ENCODE assay signal across 29 mouse cellular contexts in the genomic region with DNA sequence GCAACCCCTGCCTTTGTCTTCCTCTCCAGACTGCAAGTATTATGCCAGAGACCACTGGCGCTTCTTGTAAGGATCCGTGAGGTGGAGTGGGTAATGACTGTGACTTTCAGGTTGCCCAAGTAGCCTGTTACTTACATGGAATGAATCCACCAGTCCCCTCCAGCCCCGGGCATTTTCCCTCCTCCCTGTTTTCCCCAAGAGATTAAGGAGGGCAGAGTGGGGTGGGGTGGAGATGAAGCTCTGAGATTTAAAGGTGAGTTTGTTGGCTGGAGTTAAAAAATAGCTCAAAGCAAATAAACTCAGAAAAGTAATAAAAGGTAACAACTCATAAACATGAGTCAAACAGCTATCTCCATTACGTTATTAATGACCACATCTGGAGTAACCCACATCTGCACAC.
DNase-seq lines count a peak whose midpoint lies in the region; ATAC-seq lines count a peak whose summit lies in the region.
"Had no signal": no experiment of that assay in that cellular context is flagged by ENCODE, and none has a peak within 500 bp of the region (broad histone marks: within the 10 kb centered on the region; RNA-seq: fewer than 3 reads in every experiment).

No protein-coding gene starts in this region.

- ATAC-seq in embryonic facial prominence, embryonic 14.5 days (ENCODE audit: low read depth) = no peak
- no peak for ATAC-seq in limb, embryonic 11.5 days (ENCODE audit: insufficient number of reproducible peaks, low FRiP score, low TSS enrichment, low read depth)
- ATAC-seq: forebrain, embryonic 13.5 days; inflammation-experienced regulatory T-cells, adult 6 months; midbrain, embryonic 16.5 days had no signal

- WGBS in embryonic facial prominence, embryonic 10.5 days = 43% methylated on average over 4 of the region's 4 CpGs
- 29% methylated on average over 4 of the region's 4 CpGs for WGBS in embryonic facial prominence, embryonic 14.5 days
- 7% methylated on average over 4 of the region's 4 CpGs for WGBS in limb, embryonic 11.5 days

- DNase-seq in heart, adult 11 months = peak; percentile 75
- no peak for DNase-seq in heart, adult 8-10 months (ENCODE audit: low spot score)
- no peak for DNase-seq in embryonic facial prominence, embryonic 10.5 days (ENCODE audit: low spot score)
- DNase-seq in embryonic facial prominence, embryonic 14.5 days (ENCODE audit: low spot score) = no peak
- DNase-seq in limb, embryonic 11.5 days (ENCODE audit: low spot score) = peak; percentile 76
- DNase-seq in spleen, postnatal 4 days (ENCODE audit: low spot score in 2 of 2) = no peak
- DNase-seq in thymus, postnatal 4 days = no peak
- DNase-seq in spleen, adult 18-20 months = no peak
- DNase-seq: adrenal gland, postnatal 14 days; cerebellum, adult 11 months; cerebellum, adult 9-11 months; gastrocnemius, postnatal 14 days; heart, postnatal 10 days; kidney, adult 18-20 months; retina, postnatal 1 day; right cerebral cortex, postnatal 14 days; thymus, postnatal 25 days had no signal

- peak overlapping the region; percentile 44 for H3K27ac ChIP-seq in embryonic facial prominence, embryonic 10.5 days (replicated peaks)
- peak overlapping the region; percentile 52; the same call in 1 of the 2 replicates for H3K27ac ChIP-seq in embryonic facial prominence, embryonic 14.5 days (replicated peaks; ENCODE audit: low read depth, low read length)
- H3K27ac ChIP-seq in limb, embryonic 11.5 days (replicated peaks; ENCODE audit: low read depth, low read length) = peak overlapping the region; percentile 53; the same call in 1 of the 2 replicates
- H3K27ac ChIP-seq: forebrain, embryonic 13.5 days; heart, embryonic 13.5 days; hindbrain, embryonic 14.5 days; left cerebral cortex, adult 2 months; lung, embryonic 15.5 days; midbrain, embryonic 10.5 days; neural tube, embryonic 13.5 days had no signal

- peaks cover 37% of the 10 kb centered on the region for H3K4me1 ChIP-seq in embryonic facial prominence, embryonic 10.5 days
- peaks cover 10% of the 10 kb centered on the region for H3K4me1 ChIP-seq in embryonic facial prominence, embryonic 14.5 days (ENCODE audit: control insufficient read depth, insufficient read depth, low read length)
- peaks cover 34% of the 10 kb centered on the region for H3K4me1 ChIP-seq in limb, embryonic 11.5 days (ENCODE audit: control insufficient read depth, insufficient read depth, low read length)

- no peaks in the 10 kb centered on the region for H3K36me3 ChIP-seq in embryonic facial prominence, embryonic 10.5 days (replicated peaks)
- no peaks in the 10 kb centered on the region for H3K36me3 ChIP-seq in embryonic facial prominence, embryonic 14.5 days (ENCODE audit: control insufficient read depth, insufficient read depth, low read length)
- no peaks in the 10 kb centered on the region for H3K36me3 ChIP-seq in limb, embryonic 11.5 days (ENCODE audit: control insufficient read depth, insufficient read depth, low read length)
- H3K36me3 ChIP-seq: G1E; heart, embryonic 13.5 days; lung, embryonic 15.5 days; midbrain, embryonic 10.5 days; neural tube, embryonic 13.5 days had no signal

- peaks cover 16% of the 10 kb centered on the region; the same call in 1 of the 2 replicates for H3K27me3 ChIP-seq in embryonic facial prominence, embryonic 10.5 days (replicated peaks; ENCODE audit: low read depth, poor library complexity, severe bottlenecking)
- H3K27me3 ChIP-seq in embryonic facial prominence, embryonic 14.5 days (replicated peaks; ENCODE audit: control insufficient read depth, insufficient read depth, low read length) = no peaks in the 10 kb centered on the region
- no peaks in the 10 kb centered on the region for H3K27me3 ChIP-seq in limb, embryonic 11.5 days (ENCODE audit: control insufficient read depth, insufficient read depth, low read length)
- H3K27me3 ChIP-seq: heart, embryonic 13.5 days; lung, embryonic 15.5 days; neural tube, embryonic 13.5 days had no signal

- H3K9ac ChIP-seq in embryonic facial prominence, embryonic 14.5 days (ENCODE audit: low read depth, low read length) = no peak overlapping the region
- H3K9ac ChIP-seq in limb, embryonic 11.5 days (ENCODE audit: low read length) = no peak overlapping the region
- H3K9ac ChIP-seq: forebrain, embryonic 13.5 days; heart, embryonic 13.5 days; hindbrain, embryonic 14.5 days; lung, embryonic 15.5 days; neural tube, embryonic 13.5 days had no signal

- no peak overlapping the region for H3K4me3 ChIP-seq in embryonic facial prominence, embryonic 10.5 days
- H3K4me3 ChIP-seq in embryonic facial prominence, embryonic 14.5 days (ENCODE audit: low read depth, low read length) = no peak overlapping the region
- no peak overlapping the region for H3K4me3 ChIP-seq in limb, embryonic 11.5 days (ENCODE audit: low read depth, low read length)
- H3K4me3 ChIP-seq: forebrain, embryonic 13.5 days; heart, embryonic 13.5 days; left cerebral cortex, adult 2 months; lung, embryonic 15.5 days; midbrain, embryonic 10.5 days; myocyte; neural tube, embryonic 13.5 days had no signal

- peak overlapping the region; percentile 16 for H3K4me2 ChIP-seq in embryonic facial prominence, embryonic 14.5 days (ENCODE audit: low read depth, low read length)
- H3K4me2 ChIP-seq in limb, embryonic 11.5 days (ENCODE audit: low read depth, severe bottlenecking) = no peak overlapping the region
- H3K4me2 ChIP-seq: forebrain, embryonic 13.5 days; heart, embryonic 13.5 days; hindbrain, embryonic 14.5 days; liver, embryonic 11.5 days; lung, embryonic 15.5 days; neural tube, embryonic 13.5 days had no signal

- no peaks in the 10 kb centered on the region for H3K9me3 ChIP-seq in embryonic facial prominence, embryonic 10.5 days
- H3K9me3 ChIP-seq in embryonic facial prominence, embryonic 14.5 days (ENCODE audit: control insufficient read depth, low read length) = no peaks in the 10 kb centered on the region
- no peaks in the 10 kb centered on the region for H3K9me3 ChIP-seq in limb, embryonic 11.5 days (ENCODE audit: control insufficient read depth, low read length)
- H3K9me3 ChIP-seq: forebrain, embryonic 13.5 days; heart, embryonic 13.5 days; lung, embryonic 15.5 days; midbrain, embryonic 10.5 days; neural tube, embryonic 13.5 days had no signal

Comparison
In these comparisons a context has a peak if more than half of its experiments do, and no peak if none do; other contexts are left out.
1. DNase-seq: peak in heart, adult 11 months (single experiment) and limb, embryonic 11.5 days (single experiment); none in heart, adult 8-10 months (single experiment), embryonic facial prominence, embryonic 10.5 days (single experiment), embryonic facial prominence, embryonic 14.5 days (single experiment), spleen, postnatal 4 days (0 of 2), thymus, postnatal 4 days (single experiment) and spleen, adult 18-20 months (0 of 2).
2. Peak in every context shown above with its lines, with median percentiles within 50 percentile points of each other: H3K27ac ChIP-seq.